Mouse (Mus musculus): ENCODE results near the gene Cep19. TPM values are rescaled to one million over a fixed set of nuclear protein-coding genes. Genes with fewer than 3 reads are reported as not detected.

Cep19 gene
- total and polyA plus RNA-seq, 3 experiments, result 17.6 to 31.3 (median 29.4) TPM

DNA sequence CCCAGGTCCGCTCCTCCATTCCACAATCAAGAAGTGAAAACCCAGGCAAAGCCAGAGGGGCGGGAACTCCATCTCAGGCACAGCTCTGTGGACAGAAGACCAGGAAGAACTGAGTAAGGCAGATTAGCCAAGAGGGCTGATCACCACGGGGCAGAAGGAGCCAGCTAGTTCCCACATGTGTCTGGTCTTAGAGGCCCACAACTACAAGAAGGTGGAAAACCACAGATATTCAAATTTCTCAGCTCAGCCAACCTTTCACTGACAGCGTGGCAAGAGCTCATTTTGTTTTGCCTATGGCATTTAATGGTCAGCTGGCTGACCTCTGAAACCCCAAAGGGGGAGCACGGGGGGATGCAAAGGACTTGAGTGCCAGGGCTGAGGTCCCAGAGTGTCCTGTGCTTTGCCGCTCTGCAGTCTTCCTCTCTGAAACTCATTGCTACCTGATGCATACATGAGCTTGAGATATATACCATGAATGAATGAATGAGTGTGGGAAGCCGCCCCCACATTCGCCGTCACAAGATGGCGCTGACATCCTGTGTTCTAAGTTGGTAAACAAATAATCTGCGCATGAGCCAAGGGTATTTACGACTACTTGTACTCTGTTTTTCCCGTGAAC is 48.1 kb downstream of the Cep19 start (continued):
- 0 out of 2 replicates have a peak, but pooled peaks have one; percentile 13 for TF ChIP-seq JUND (conservative IDR thresholded peaks at IDR 0.05; ENCODE audit: low read depth, low read length)
- TF ChIP-seq E2F4 (IDR thresholded peaks at IDR 0.05; ENCODE audit: insufficient replicate concordance, low read depth, low read length), result no peak
- peak; percentile 82 for TF ChIP-seq ETS1 (conservative IDR thresholded peaks at IDR 0.05; ENCODE audit: low read depth, low read length)
- no peak for TF ChIP-seq NELFE (IDR thresholded peaks at IDR 0.05; ENCODE audit: low read depth, low read length)

DNA sequence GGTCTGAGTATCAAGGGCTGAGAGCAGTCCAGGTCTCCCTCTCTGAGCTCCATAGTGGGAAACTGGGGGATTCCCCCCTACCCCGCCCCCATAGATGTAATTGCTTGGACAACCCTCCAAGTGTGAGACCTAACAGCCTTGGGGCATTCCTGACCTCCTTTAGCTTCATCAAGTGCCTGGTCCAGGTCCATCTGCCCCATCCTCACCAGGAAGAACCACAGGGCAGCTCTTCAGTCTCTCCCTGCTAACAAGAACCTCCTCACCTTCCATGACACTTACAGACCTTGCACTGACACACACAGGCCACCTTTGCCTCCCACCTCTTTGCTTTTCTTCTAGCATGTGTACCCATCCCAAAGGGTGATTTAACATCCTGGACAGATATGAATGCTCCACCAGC is 54.4 kb downstream of the Cep19 start:
- Histone ChIP-seq H3K4me3 (replicated peaks in 1 of 3; ENCODE audit: low read depth in 2 of 3, low read length in 2 of 3, poor library complexity in 1 of 3) (no peak overlapping the region), H3K9ac (ENCODE audit: insufficient read depth, low read depth) (no peak overlapping the region), H3K27ac (ENCODE audit: insufficient read depth, low read depth) (no peak overlapping the region), H3K36me3 (replicated peaks in 1 of 2; ENCODE audit: control insufficient read depth in 1 of 2, insufficient read depth in 1 of 2, low read length in 1 of 2) (peaks cover 39 to 46% of the 10 kb centered on the region in 2 experiments), H3K9me3 (replicated peaks; ENCODE audit: low read length) (peaks cover 18% of the 10 kb centered on the region), H3K79me2 (replicated peaks; ENCODE audit: control insufficient read depth, extremely low read depth, insufficient read depth, poor library complexity, severe bottlenecking) (peaks cover 29% of the 10 kb centered on the region), H3K4me1 (ENCODE audit: control insufficient read depth in 1 of 2, insufficient read depth in 2 of 2) (peaks cover 0 to 9% of the 10 kb centered on the region in 2 experiments; a peak in 2 of 4 replicates), H3K27me3 (replicated peaks) (no peaks in the 10 kb centered on the region), H3K4me2 (ENCODE audit: insufficient read depth, low read depth, poor library complexity, severe bottlenecking) (no peak overlapping the region)
- dilution Hi-C loops (cut with MboI; ENCODE audit: extremely low pct_ligation_motif_present, extremely low pct_unique_long_range_greater_than_20kb, low sequenced_read_pairs), result no loop called here
- DNase-seq (ENCODE audit: extremely low read depth), result no peak
- in situ Hi-C loops (cut with MboI; ENCODE audit: low pct_ligation_motif_present, low pct_unique_long_range_greater_than_20kb, low sequenced_read_pairs), result no loop called here
- TF ChIP-seq SIN3A (IDR thresholded peaks at IDR 0.05; ENCODE audit: low read length) (no peak), MYC (IDR thresholded peaks at IDR 0.05; ENCODE audit: low read depth, low read length) (no peak), ZKSCAN1 (IDR thresholded peaks at IDR 0.05; ENCODE audit: borderline replicate concordance, low read depth, low read length) (no peak), ZC3H11A (IDR thresholded peaks at IDR 0.05; ENCODE audit: low read depth, low read length) (no peak), MEF2A (IDR thresholded peaks at IDR 0.05; ENCODE audit: borderline replicate concordance, low read depth, low read length) (no peak), NELFE (IDR thresholded peaks at IDR 0.05; ENCODE audit: low read depth, low read length) (no peak), CTCF (conservative IDR thresholded peaks at IDR 0.05 in 1 of 2, IDR thresholded peaks at IDR 0.05 in 1 of 2; ENCODE audit: low read depth in 2 of 2, low read length in 2 of 2) (no peak), GABPA (IDR thresholded peaks at IDR 0.05; ENCODE audit: insufficient replicate concordance, low read depth, low read length) (no peak), SMC3 (IDR thresholded peaks at IDR 0.05; ENCODE audit: low read depth, low read length) (no peak)

DNA sequence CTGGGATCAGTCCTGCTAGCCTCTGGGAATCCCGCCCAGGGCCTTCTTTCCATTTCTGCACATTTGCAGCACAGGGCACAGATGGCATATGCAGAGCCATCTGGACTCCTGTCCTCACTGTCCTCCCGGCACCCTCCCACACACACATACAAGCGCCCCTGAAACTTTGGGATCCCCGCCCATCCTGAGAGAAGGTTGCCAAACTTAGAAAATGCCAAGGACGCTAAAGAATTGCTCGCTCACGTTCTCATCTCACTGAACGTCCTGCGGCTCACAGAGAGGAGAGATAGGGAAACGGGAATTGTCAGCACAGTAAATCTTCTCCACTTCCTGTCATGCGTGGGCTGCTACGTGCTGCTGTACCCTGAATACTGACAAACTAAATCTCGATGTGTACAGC is 54.8 kb downstream of the Cep19 start:
- Histone ChIP-seq H3K27me3 (replicated peaks) (no peaks in the 10 kb centered on the region), H3K4me3 (replicated peaks in 1 of 3; ENCODE audit: low read depth in 2 of 3, low read length in 2 of 3, poor library complexity in 1 of 3) (no peak overlapping the region), H3K4me2 (ENCODE audit: insufficient read depth, low read depth, poor library complexity, severe bottlenecking) (no peak overlapping the region), H3K9me3 (replicated peaks; ENCODE audit: low read length) (peaks cover 18% of the 10 kb centered on the region), H3K9ac (ENCODE audit: insufficient read depth, low read depth) (no peak overlapping the region), H3K4me1 (ENCODE audit: control insufficient read depth in 1 of 2, insufficient read depth in 2 of 2) (peaks cover 0 to 13% of the 10 kb centered on the region in 2 experiments; a peak in 2 of 4 replicates), H3K27ac (ENCODE audit: insufficient read depth, low read depth) (no peak overlapping the region), H3K36me3 (replicated peaks in 1 of 2; ENCODE audit: control insufficient read depth in 1 of 2, insufficient read depth in 1 of 2, low read length in 1 of 2) (peaks cover 42 to 51% of the 10 kb centered on the region in 2 experiments), H3K79me2 (replicated peaks; ENCODE audit: control insufficient read depth, extremely low read depth, insufficient read depth, poor library complexity, severe bottlenecking) (peaks cover 33% of the 10 kb centered on the region)
- dilution Hi-C loops (cut with MboI; ENCODE audit: extremely low pct_ligation_motif_present, extremely low pct_unique_long_range_greater_than_20kb, low sequenced_read_pairs), result no loop called here
- TF ChIP-seq MAZ (IDR thresholded peaks at IDR 0.05; ENCODE audit: low read depth, low read length) (no peak), UBTF (IDR thresholded peaks at IDR 0.05; ENCODE audit: low read depth, low read length) (no peak), MAFK (IDR thresholded peaks at IDR 0.05; ENCODE audit: insufficient replicate concordance, low read length) (no peak), JUN (IDR thresholded peaks at IDR 0.05; ENCODE audit: insufficient read depth, low read depth, low read length) (no peak), TCF12 (IDR thresholded peaks at IDR 0.05; ENCODE audit: low read depth, low read length) (no peak), USF2 (conservative IDR thresholded peaks at IDR 0.05; ENCODE audit: low read depth, low read length) (no peak), SMC3 (IDR thresholded peaks at IDR 0.05; ENCODE audit: low read depth, low read length) (no peak), NELFE (IDR thresholded peaks at IDR 0.05; ENCODE audit: low read depth, low read length) (no peak), EP300 (IDR thresholded peaks at IDR 0.05; ENCODE audit: low read length) (no peak), CHD1 (IDR thresholded peaks at IDR 0.05; ENCODE audit: low read depth, low read length) (no peak), IRF4 (IDR thresholded peaks at IDR 0.05; ENCODE audit: low read depth, low read length) (no peak)
- no peak for DNase-seq (ENCODE audit: extremely low read depth)
- in situ Hi-C loops (cut with MboI; ENCODE audit: low pct_ligation_motif_present, low pct_unique_long_range_greater_than_20kb, low sequenced_read_pairs), result no loop called here

All from CH12.LX (cell line).